Mouse (Mus musculus) MEL (cell line): ENCODE results near the gene Selenoo. TPM values are rescaled to one million over a fixed set of nuclear protein-coding genes. Genes with fewer than 3 reads are reported as not detected.

Experiments
- DNase-seq: peaks from one replicate; pipeline ENCODE4 v3.0.0; 2011; ENCODE audit warnings: low read depth, low spot score
- H3K27ac ChIP-seq: 2 replicates; pipeline ENCODE4 v1.5.1; 2012; ENCODE audit warnings: low read depth, mild to moderate bottlenecking, control low read depth, low read length, moderate library complexity; ENCODE audit not compliant: control insufficient read depth
- H3K27me3 ChIP-seq, 2 experiments: fragments of 150-350 bp in 1 of 2; sonication (generic) in 1 of 2; 2 replicates each; pipeline ENCODE4 v1.6.1; 2012; ENCODE audit warnings: low read length in 2 of 2, mild to moderate bottlenecking in 2 of 2, improper control_type of control experiment in 1 of 2, moderate library complexity in 1 of 2; ENCODE audit not compliant: insufficient read depth in 2 of 2, control insufficient read depth in 1 of 2
- H3K36me3 ChIP-seq, 2 experiments: 2 replicates each; pipeline ENCODE4 v1.6.1; 2012 to 2014; ENCODE audit warnings: low read length in 2 of 2, improper control_type of control experiment in 1 of 2, inconsistent platforms in 1 of 2, mild to moderate bottlenecking in 1 of 2; ENCODE audit not compliant: insufficient read depth in 2 of 2, control insufficient read depth in 1 of 2
- H3K4me1 ChIP-seq, 2 experiments: fragments of 150-350 bp in 1 of 2; sonication (generic) in 1 of 2; 2 replicates each; pipeline ENCODE4 v1.6.1; 2012; ENCODE audit warnings: low read length in 2 of 2, improper control_type of control experiment in 1 of 2, mild to moderate bottlenecking in 1 of 2; ENCODE audit not compliant: insufficient read depth in 2 of 2, control insufficient read depth in 1 of 2
- H3K4me3 ChIP-seq, 2 experiments: fragments of 150-350 bp in 1 of 2; sonication (generic) in 1 of 2; 2 replicates each; pipeline ENCODE4 v1.5.1; 2012; ENCODE audit warnings: low read depth in 2 of 2, low read length in 2 of 2, mild to moderate bottlenecking in 2 of 2, moderate library complexity in 2 of 2, control low read depth in 1 of 2, improper control_type of control experiment in 1 of 2; ENCODE audit not compliant: control insufficient read depth in 1 of 2, insufficient read depth in 1 of 2
- H3K79me2 ChIP-seq: 2 replicates; pipeline ENCODE4 v1.6.1; 2012; ENCODE audit warnings: mild to moderate bottlenecking, low read length, moderate library complexity; ENCODE audit not compliant: control insufficient read depth, poor library complexity, insufficient read depth
- H3K9ac ChIP-seq: 2 replicates; pipeline ENCODE4 v1.6.1; 2012; ENCODE audit warnings: low read depth, mild to moderate bottlenecking, control low read depth, low read length, moderate library complexity; ENCODE audit not compliant: control insufficient read depth, poor library complexity, severe bottlenecking
- H3K9me3 ChIP-seq: fragments of 150-350 bp; sonication (generic); replicated peaks from 2 replicates; pipeline ENCODE4 v1.6.1; 2012; ENCODE audit warnings: mild to moderate bottlenecking, low read length, improper control_type of control experiment, moderate library complexity; ENCODE audit not compliant: insufficient read depth
- CHD2 ChIP-seq: IDR thresholded peaks from 2 replicates; pipeline ENCODE4 v1.6.1; 2011; ENCODE audit warnings: low read length, improper control_type of control experiment
- CTCF ChIP-seq, 3 experiments: IDR thresholded peaks in 2 of 3; conservative IDR thresholded peaks in 1 of 3; 2 replicates each; pipeline ENCODE4 v1.5.1; 2011 to 2012; ENCODE audit warnings: low read length in 3 of 3, low read depth in 2 of 3, mild to moderate bottlenecking in 2 of 3, improper control_type of control experiment in 1 of 3, inconsistent platforms in 1 of 3, mixed read lengths in 1 of 3, moderate library complexity in 1 of 3; ENCODE audit not compliant: control insufficient read depth in 1 of 3, insufficient read depth in 1 of 3, poor library complexity in 1 of 3, severe bottlenecking in 1 of 3
- E2F4 ChIP-seq: IDR thresholded peaks from 2 replicates; pipeline ENCODE4 v1.6.1; 2011; ENCODE audit warnings: low read depth, low read length, improper control_type of control experiment, borderline replicate concordance
- ELF1 ChIP-seq: IDR thresholded peaks from 2 replicates; pipeline ENCODE4 v1.6.1; 2014; ENCODE audit warnings: low read depth, mild to moderate bottlenecking, inconsistent platforms, low read length, improper control_type of control experiment, moderate library complexity
- ETS1 ChIP-seq: IDR thresholded peaks from 2 replicates; pipeline ENCODE4 v1.6.1; 2012; ENCODE audit warnings: low read depth, mild to moderate bottlenecking, inconsistent platforms, low read length, improper control_type of control experiment, moderate library complexity
- GATA1 ChIP-seq: IDR thresholded peaks from 2 replicates; pipeline ENCODE4 v1.6.1; 2011; ENCODE audit warnings: low read depth, low read length, improper control_type of control experiment
- HCFC1 ChIP-seq: IDR thresholded peaks from 2 replicates; pipeline ENCODE4 v1.6.1; 2012; ENCODE audit warnings: low read depth, mild to moderate bottlenecking, inconsistent platforms, low read length, improper control_type of control experiment, moderate library complexity
- JUND ChIP-seq: IDR thresholded peaks from 2 replicates; pipeline ENCODE4 v1.6.1; 2011; ENCODE audit warnings: low read depth, mild to moderate bottlenecking, improper control_type of control experiment, low read length
- MAFK ChIP-seq: IDR thresholded peaks from 2 replicates; pipeline ENCODE4 v1.6.1; 2011; ENCODE audit warnings: low read depth, mild to moderate bottlenecking, low read length, improper control_type of control experiment, borderline replicate concordance
- MAZ ChIP-seq: IDR thresholded peaks from 2 replicates; pipeline ENCODE4 v1.6.1; 2012; ENCODE audit warnings: low read depth, mild to moderate bottlenecking, inconsistent platforms, low read length, improper control_type of control experiment
- MEF2A ChIP-seq: IDR thresholded peaks from 2 replicates; pipeline ENCODE4 v1.6.1; 2014; ENCODE audit warnings: low read depth, mild to moderate bottlenecking, inconsistent platforms, low read length, improper control_type of control experiment; ENCODE audit not compliant: poor library complexity, insufficient replicate concordance, severe bottlenecking; ENCODE audit errors: extremely low read depth
- MYB ChIP-seq: IDR thresholded peaks from 2 replicates; pipeline ENCODE4 v1.6.1; 2011; ENCODE audit warnings: mild to moderate bottlenecking, low read depth, low read length, improper control_type of control experiment
- MYC ChIP-seq: IDR thresholded peaks from 2 replicates; pipeline ENCODE4 v1.6.1; 2011; ENCODE audit warnings: low read depth, mild to moderate bottlenecking, low read length, improper control_type of control experiment, moderate library complexity
- NRF1 ChIP-seq: IDR thresholded peaks from 2 replicates; pipeline ENCODE4 v1.6.1; 2014; ENCODE audit warnings: low read depth, mild to moderate bottlenecking, inconsistent platforms, low read length, improper control_type of control experiment, moderate library complexity; ENCODE audit not compliant: poor library complexity, insufficient read depth, severe bottlenecking
- POLR2A ChIP-seq, 2 experiments: IDR thresholded peaks; 2 replicates each; pipeline ENCODE4 v1.6.1; 2011 to 2012; ENCODE audit warnings: low read length in 2 of 2, mild to moderate bottlenecking in 2 of 2, control low read depth in 1 of 2, improper control_type of control experiment in 1 of 2, low read depth in 1 of 2, moderate library complexity in 1 of 2; ENCODE audit not compliant: control insufficient read depth in 1 of 2, insufficient read depth in 1 of 2, poor library complexity in 1 of 2
- POLR2AphosphoS2 ChIP-seq: IDR thresholded peaks from 2 replicates; pipeline ENCODE4 v1.6.1; 2011; ENCODE audit warnings: low read length, improper control_type of control experiment
- UBTF ChIP-seq: IDR thresholded peaks from 2 replicates; pipeline ENCODE4 v1.6.1; 2012; ENCODE audit warnings: low read depth, mild to moderate bottlenecking, inconsistent platforms, low read length, improper control_type of control experiment, moderate library complexity, borderline replicate concordance; ENCODE audit not compliant: insufficient read depth
- USF2 ChIP-seq, 2 experiments: IDR thresholded peaks; 2 replicates each; pipeline ENCODE4 v1.6.1; 2011 to 2012; ENCODE audit warnings: improper control_type of control experiment in 2 of 2, low read length in 2 of 2, borderline replicate concordance in 1 of 2, inconsistent platforms in 1 of 2, low read depth in 1 of 2, mild to moderate bottlenecking in 1 of 2; ENCODE audit not compliant: insufficient read depth in 1 of 2
- ZC3H11A ChIP-seq: IDR thresholded peaks from 2 replicates; pipeline ENCODE4 v1.6.1; 2012; ENCODE audit warnings: low read depth, mild to moderate bottlenecking, inconsistent platforms, low read length, improper control_type of control experiment
- ZKSCAN1 ChIP-seq: IDR thresholded peaks from 2 replicates; pipeline ENCODE4 v1.6.1; 2012; ENCODE audit warnings: low read depth, mild to moderate bottlenecking, inconsistent platforms, low read length, improper control_type of control experiment, moderate library complexity
- ZMIZ1 ChIP-seq: IDR thresholded peaks from 2 replicates; pipeline ENCODE4 v1.6.1; 2012; ENCODE audit warnings: low read depth, mild to moderate bottlenecking, inconsistent platforms, low read length, improper control_type of control experiment, moderate library complexity
- polyA plus RNA-seq, 2 experiments: library from polyadenylated mRNA; stranded (reverse) in 1 of 2; unstranded in 1 of 2; fragments of >175 nt in 1 of 2; fragments of >200 nt in 1 of 2; gene quantifications; 2 replicates each; pipeline versions ENCODE4 v1.2.1 to v1.2.4; 2012; ENCODE audit warnings: low replicate concordance in 2 of 2, low read depth in 1 of 2; ENCODE audit not compliant: insufficient read length in 2 of 2, insufficient read depth in 1 of 2, missing spikeins in 1 of 2
- total RNA-seq: library from RNA; depleted of rRNA; stranded (reverse); fragments of 300-350 nt; gene quantifications from 2 replicates; pipeline ENCODE4 v1.2.3, GENCODE M21; 2012

Selenoo gene
- total and polyA plus RNA-seq, 3 experiments, result 16.6 to 17.3 TPM; not detected in 1

DNA sequence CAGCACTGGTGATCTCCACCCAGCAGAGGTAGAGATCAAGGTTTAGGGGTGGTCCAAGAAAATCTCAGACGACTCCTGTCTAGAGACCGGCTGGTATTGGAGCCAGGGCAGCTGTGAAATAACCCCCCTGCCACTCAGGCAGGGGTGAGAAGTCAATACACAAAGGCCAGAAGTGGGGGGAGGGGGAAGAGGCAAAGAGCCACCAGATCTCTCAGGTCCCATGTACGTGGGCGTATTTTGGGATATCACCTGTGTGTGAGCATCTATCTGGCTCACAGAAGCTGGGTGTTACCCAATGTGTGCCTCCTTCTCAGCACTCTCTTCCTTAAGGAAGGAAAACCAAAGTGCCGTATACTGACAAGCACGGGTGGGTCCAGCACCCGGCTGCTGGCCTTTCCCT, 25.9 kb upstream of the Selenoo start:
- Histone ChIP-seq H3K9me3 (no peaks in the 10 kb centered on the region), H3K4me1 (no peaks in the 10 kb centered on the region), H3K36me3 (no peaks in the 10 kb centered on the region), H3K4me3 (no peak overlapping the region), H3K79me2 (no peaks in the 10 kb centered on the region), H3K9ac (no peak overlapping the region), H3K27me3 (peaks cover 2 to 9% of the 10 kb centered on the region in 2 experiments; a peak in 3 of 4 replicates), H3K27ac (no peak overlapping the region)
- TF ChIP-seq POLR2AphosphoS2, result no peak
- no peak for TF ChIP-seq GATA1
- DNase-seq, result no peak

DNA sequence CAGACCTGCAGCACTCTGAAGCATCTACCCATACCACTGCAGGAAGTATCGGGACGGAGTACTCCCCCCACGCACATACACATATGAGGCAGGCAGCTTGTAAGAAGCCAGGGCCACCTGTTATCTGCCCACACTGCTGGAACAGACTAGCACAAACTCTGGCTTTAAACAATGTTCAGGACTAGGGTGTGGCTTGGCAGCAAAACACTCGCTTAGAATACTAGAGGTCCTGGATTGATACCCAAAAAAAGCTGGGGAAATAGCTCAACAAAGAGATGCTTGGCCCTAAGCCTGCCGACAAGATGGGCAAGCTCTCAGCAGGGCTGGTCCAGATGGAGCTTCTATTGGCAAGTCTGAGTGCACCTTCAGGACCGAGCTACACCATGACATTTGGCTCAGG, 25.3 kb upstream of the Selenoo start:
- H3K36me3 ChIP-seq, result no peaks in the 10 kb centered on the region
- no peak for TF ChIP-seq ZC3H11A
- TF ChIP-seq ZKSCAN1, result no peak
- no peak for TF ChIP-seq POLR2A (IDR thresholded peaks at IDR 0.05; ENCODE audit: control insufficient read depth in 1 of 2, insufficient read depth in 1 of 2, low read depth in 1 of 2, low read length in 2 of 2, poor library complexity in 1 of 2)
- TF ChIP-seq, all 39 proteins: peak for 0
- Histone ChIP-seq H3K9me3 (no peaks in the 10 kb centered on the region), H3K4me1 (no peaks in the 10 kb centered on the region), H3K4me3 (no peak overlapping the region), H3K79me2 (no peaks in the 10 kb centered on the region), H3K27me3 (peaks cover 2 to 9% of the 10 kb centered on the region in 2 experiments; a peak in 3 of 4 replicates), H3K9ac (no peak overlapping the region), H3K27ac (no peak overlapping the region)
- no peak for DNase-seq

- H3K4me3 ChIP-seq, result no peak overlapping the region
Observed at GRCm38 (mm10) chr15:89064891-89065290, 24.0 kb upstream of the Selenoo start.

DNA sequence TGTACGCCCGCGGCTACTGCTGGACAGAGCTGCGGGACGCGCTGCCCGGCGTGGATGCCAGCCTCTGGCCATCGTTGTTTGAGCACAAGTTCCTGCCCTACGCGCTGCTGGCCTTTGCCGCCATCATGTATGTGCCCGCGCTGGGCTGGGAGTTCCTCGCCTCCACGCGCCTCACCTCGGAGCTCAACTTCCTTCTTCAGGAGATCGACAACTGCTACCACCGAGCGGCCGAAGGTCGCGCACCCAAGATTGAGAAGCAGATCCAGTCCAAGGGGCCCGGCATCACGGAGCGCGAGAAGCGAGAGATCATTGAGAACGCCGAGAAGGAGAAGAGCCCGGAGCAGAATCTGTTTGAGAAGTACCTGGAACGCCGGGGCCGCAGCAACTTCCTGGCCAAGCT, 21.3 kb upstream of the Selenoo start:
- H3K4me1 ChIP-seq, result no peaks in the 10 kb centered on the region
- H3K4me3 ChIP-seq, result no peak overlapping the region
- no peak overlapping the region for H3K9ac ChIP-seq

More at GRCm38 (mm10) chr15:89064891-89065290, 24.0 kb upstream of the Selenoo start:
- TF ChIP-seq MAZ, result no peak
- no peak for TF ChIP-seq HCFC1
- no peak for TF ChIP-seq MEF2A
- TF ChIP-seq ZMIZ1, result no peak
- no peak for TF ChIP-seq UBTF
- no peak for TF ChIP-seq CHD2
- no peak for TF ChIP-seq MYC
- no peak for TF ChIP-seq GATA1
- no peak for TF ChIP-seq ZKSCAN1
- no peaks in the 10 kb centered on the region for H3K4me1 ChIP-seq
- peaks cover 2 to 9% of the 10 kb centered on the region in 2 experiments; a peak in 3 of 4 replicates for H3K27me3 ChIP-seq
- H3K36me3 ChIP-seq, result no peaks in the 10 kb centered on the region
- H3K9ac ChIP-seq, result no peak overlapping the region
- no peak overlapping the region for H3K27ac ChIP-seq
- DNase-seq, result no peak
- H3K9me3 ChIP-seq, result no peaks in the 10 kb centered on the region
- no peaks in the 10 kb centered on the region for H3K79me2 ChIP-seq

More for the DNA sequence above, 21.3 kb upstream of the Selenoo start:
- H3K27me3 ChIP-seq, result peaks cover 2 to 12% of the 10 kb centered on the region in 2 experiments; a peak in 3 of 4 replicates
- DNase-seq, result no peak
- no peak overlapping the region for H3K27ac ChIP-seq
- TF ChIP-seq MYB (no peak), USF2 (IDR thresholded peaks at IDR 0.05; ENCODE audit: borderline replicate concordance in 1 of 2, insufficient read depth in 1 of 2, low read depth in 1 of 2, low read length in 2 of 2) (no peak), E2F4 (no peak), GATA1 (no peak), CTCF (IDR thresholded peaks at IDR 0.05 in 2 of 3, conservative IDR thresholded peaks at IDR 0.05 in 1 of 3; ENCODE audit: control insufficient read depth in 1 of 3, insufficient read depth in 1 of 3, low read depth in 2 of 3, low read length in 3 of 3, poor library complexity in 1 of 3, severe bottlenecking in 1 of 3) (no peak), JUND (no peak), NRF1 (no peak), ZKSCAN1 (no peak), ZMIZ1 (no peak), ETS1 (no peak), ELF1 (no peak), POLR2AphosphoS2 (no peak), MAFK (no peak)
- no peaks in the 10 kb centered on the region for H3K9me3 ChIP-seq
- no peaks in the 10 kb centered on the region for H3K36me3 ChIP-seq
- H3K79me2 ChIP-seq, result no peaks in the 10 kb centered on the region
